Mouse (Mus musculus): Measurements from ENCODE around the gene Col6a6.
"Not testable (repeated sequence)": the region's sequence is repeated elsewhere in the genome, so short reads cannot be mapped to it uniquely, and the experiment has no call there.

Gene Col6a6

DNA sequence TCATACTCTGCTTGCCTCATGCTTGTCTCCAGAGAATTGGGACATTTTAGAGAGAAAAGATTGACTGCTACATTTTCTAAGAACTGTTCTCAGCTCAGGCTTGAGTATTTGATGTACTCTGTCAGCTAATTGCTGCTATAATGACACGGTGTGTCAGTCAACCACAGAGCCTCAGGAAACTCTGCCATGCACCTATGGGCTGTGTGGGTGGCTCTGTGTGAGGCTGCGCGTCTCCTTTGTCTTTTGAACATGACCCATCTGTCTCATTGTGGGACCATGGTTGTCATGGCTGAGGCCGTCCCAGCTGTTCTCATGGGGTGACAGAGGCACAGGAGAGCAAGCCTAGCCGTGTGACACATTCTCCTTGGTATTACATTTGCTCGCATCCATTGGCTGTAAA, 168.1 kb downstream of the Col6a6 start:
- DNase-seq (ENCODE audit: low read depth) = no peak

DNA sequence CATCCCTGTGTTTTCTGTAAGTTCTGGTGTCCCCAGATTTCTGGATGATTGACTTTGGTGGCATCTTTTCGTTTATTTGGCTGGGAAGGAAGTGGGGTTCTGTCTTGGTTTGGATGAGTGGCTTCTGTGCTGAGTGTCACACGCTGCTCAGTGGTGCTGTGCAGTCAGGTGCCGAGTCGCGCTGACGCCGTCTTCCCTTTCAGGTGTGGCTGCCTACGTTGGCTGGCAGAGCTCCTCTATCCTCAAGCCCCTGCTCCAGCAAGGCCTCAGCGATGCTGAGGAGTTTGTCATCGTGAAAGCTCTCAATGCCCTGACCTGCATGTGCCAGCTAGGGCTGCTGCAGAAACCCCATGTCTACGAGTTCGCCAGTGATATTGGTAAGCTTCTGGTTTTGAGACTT, 169.7 kb downstream of the Col6a6 start:
- DNase-seq (ENCODE audit: low read depth) = no peak

DNA sequence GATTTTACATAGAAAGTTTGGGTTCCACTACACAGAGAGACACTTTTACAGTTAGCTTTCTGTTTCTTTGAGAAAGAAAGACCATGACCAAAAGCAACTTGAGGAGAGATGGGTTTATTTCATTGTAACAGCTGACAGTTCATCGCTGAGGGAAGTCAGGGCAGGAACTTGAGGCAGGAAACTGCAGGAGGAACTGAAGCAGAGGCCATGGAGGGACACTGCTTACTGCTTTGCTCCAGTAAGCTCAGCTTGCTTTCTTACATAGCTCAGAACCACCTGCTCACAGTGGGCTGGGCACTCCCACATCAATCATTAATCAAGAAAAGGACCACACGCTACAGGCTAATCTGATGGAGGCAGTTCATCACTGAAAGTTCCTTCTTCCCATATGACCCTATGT, 171.8 kb downstream of the Col6a6 start:
- DNase-seq (ENCODE audit: low read depth) = no peak

DNA sequence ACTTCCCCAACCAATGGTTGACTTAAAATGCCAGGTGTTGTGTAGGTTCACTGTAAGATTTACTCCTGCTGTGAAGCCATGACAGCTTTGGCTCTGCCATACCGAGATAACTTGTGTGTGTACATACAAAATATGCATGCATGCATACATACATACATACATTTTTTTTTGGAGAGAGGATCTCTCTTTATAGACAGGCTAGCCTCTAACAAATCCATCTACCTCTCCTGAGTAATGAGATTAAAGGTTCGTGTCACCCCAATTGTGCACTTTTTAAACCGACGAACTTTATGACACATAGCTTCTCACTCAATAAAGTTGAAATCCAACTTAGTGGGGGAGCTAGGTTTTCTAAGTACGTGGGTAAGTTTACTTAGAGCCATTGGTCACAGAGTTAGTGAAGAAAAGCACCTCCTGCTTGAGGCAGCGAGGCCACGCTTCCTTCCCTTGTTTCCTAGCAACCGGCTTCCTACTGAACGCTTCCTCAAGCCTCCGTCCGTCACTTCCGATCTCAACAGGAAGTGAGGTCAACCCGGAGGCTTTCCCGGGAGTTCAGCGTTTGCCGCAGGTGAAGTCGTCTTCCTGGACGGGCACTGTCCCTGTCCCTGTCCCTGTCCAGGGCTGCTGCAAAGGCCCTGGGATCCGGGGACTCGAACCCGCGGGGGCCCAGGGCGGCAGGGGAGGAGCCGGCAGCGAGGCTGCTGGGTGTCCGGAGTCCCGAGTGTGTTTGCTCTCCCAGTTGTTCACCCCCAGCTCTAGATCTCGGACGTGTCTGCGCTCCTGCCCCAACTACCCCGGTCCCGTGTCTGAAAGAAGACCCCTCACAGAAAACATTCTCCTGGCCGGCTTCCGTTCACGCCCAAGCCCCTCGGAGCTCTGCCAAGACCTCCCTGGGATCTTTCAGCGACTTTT, 185.2 kb downstream of the Col6a6 start, which contains the start of gene Pik3r4:
Pik3r4 (plus strand) TSS at position 519 of the 912 bp plus-strand sequence.
- DNase-seq (ENCODE audit: low read depth) = peak; percentile 97

DNA sequence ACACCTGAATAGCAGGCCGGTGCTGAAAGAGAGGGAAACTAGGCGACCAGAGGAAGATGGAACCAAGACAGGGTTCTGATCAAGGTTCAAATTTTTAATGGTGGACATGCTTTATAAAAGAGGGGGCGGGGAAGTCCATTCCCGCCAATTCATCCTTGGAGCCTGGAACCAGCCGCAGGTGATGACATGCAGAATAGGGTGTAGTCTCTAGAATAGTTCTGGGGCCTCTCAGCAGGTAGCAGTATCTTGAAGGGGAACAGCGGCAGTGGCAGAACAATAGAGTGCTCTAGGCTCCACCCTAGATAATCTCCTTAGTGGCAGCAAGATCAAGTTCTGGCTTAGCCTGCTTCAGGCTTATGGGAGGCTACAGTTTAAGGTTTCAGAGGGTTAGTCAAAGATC, 186.6 kb downstream of the Col6a6 start:
- not testable (repeated sequence) for DNase-seq (ENCODE audit: low read depth)
